Mouse (Mus musculus) thymus, postnatal 36 days (tissue): ENCODE measurements around the gene Tnfsf13b.

Experiments
- DNase-seq, 2 experiments: peaks; one replicate each; pipeline ENCODE4 v3.0.0; 2022; ENCODE audit warnings: mixed read lengths in 2 of 2

Tnfsf13b gene

GRCm38 (mm10) chr8:10006156-10006985 is at the start of gene Tnfsf13b:
Gene Tnfsf13b (plus strand): TSS chr8:10006467.
- no peak for DNase-seq

GRCm38 (mm10) chr8:9958338-9958737 is 47.9 kb upstream of the Tnfsf13b start:
- no peak for DNase-seq

- no peak for DNase-seq
Observed at GRCm38 (mm10) chr8:9959919-9960318, 46.3 kb upstream of the Tnfsf13b start.

GRCm38 (mm10) chr8:9971866-9972265 is 34.4 kb upstream of the Tnfsf13b start:
- peak in 1 of 2 experiments; percentile 15 for DNase-seq

- DNase-seq = peak in 1 of 2 experiments; percentile 50
Observed at GRCm38 (mm10) chr8:9975276-9975675, 31.0 kb upstream of the Tnfsf13b start.

- peak; percentile 98 to 100 for DNase-seq
Observed at GRCm38 (mm10) chr8:9975898-9976611, 30.2 kb upstream of the Tnfsf13b start.

GRCm38 (mm10) chr8:9977016-9977415 is 29.3 kb upstream of the Tnfsf13b start:
- peak in 1 of 2 experiments; percentile 18 for DNase-seq

GRCm38 (mm10) chr8:9977573-9978314 is 28.5 kb upstream of the Tnfsf13b start, which contains the start of the genes Lig4 and Abhd13:
Gene Lig4 (minus strand): TSS chr8:9977686.
Gene Abhd13 (plus strand): TSS chr8:9977707.
- peak; percentile 99 for DNase-seq

GRCm38 (mm10) chr8:9978475-9979230 is 27.6 kb upstream of the Tnfsf13b start:
- no peak for DNase-seq

GRCm38 (mm10) chr8:9979746-9980145 is 26.5 kb upstream of the Tnfsf13b start:
- no peak for DNase-seq

GRCm38 (mm10) chr8:9980188-9980587 is 26.1 kb upstream of the Tnfsf13b start:
- no peak for DNase-seq

- no peak for DNase-seq
Observed at GRCm38 (mm10) chr8:10004115-10004514, 2.2 kb upstream of the Tnfsf13b start.

GRCm38 (mm10) chr8:10006986-10007659 is 856 bp downstream of the Tnfsf13b start:
- DNase-seq = no peak

- DNase-seq = no peak
Observed at GRCm38 (mm10) chr8:10007660-10008028, 1.4 kb downstream of the Tnfsf13b start.

GRCm38 (mm10) chr8:10016252-10016651 is 10.0 kb downstream of the Tnfsf13b start:
- DNase-seq = no peak

GRCm38 (mm10) chr8:10017231-10017630 is 11.0 kb downstream of the Tnfsf13b start:
- no peak for DNase-seq

GRCm38 (mm10) chr8:10030320-10031060 is 24.2 kb downstream of the Tnfsf13b start:
- no peak for DNase-seq

- no peak for DNase-seq
Observed at GRCm38 (mm10) chr8:10031177-10031576, 24.9 kb downstream of the Tnfsf13b start.

GRCm38 (mm10) chr8:10040866-10041265 is 34.6 kb downstream of the Tnfsf13b start:
- no peak for DNase-seq

GRCm38 (mm10) chr8:10043842-10044510 is 37.7 kb downstream of the Tnfsf13b start:
- DNase-seq = no peak
